Mouse (Mus musculus) right cerebral cortex, postnatal 25 days (tissue): ENCODE measurements around the gene Ftl1.

Experiments used
- DNase-seq: peaks from one replicate; pipeline ENCODE4 v3.0.0; 2022

The Ftl1 gene

GRCm38 (mm10) chr7:45409497-45410163 is 50.1 kb downstream of the Ftl1 start:
- DNase-seq = no peak

DNA sequence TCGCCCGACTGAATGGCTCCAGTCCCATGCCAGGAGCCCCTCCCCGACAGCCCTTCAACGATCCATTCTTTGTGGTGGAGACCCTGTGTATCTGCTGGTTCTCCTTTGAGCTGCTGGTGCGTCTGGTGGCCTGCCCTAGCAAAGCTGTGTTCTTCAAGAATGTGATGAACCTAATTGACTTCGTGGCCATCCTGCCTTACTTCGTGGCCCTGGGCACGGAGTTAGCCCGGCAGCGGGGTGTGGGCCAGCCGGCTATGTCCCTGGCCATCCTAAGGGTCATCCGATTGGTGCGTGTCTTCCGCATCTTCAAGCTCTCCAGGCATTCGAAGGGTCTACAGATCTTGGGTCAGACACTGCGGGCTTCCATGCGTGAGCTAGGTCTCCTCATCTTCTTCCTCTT is 50.7 kb downstream of the Ftl1 start:
- no peak for DNase-seq

DNA sequence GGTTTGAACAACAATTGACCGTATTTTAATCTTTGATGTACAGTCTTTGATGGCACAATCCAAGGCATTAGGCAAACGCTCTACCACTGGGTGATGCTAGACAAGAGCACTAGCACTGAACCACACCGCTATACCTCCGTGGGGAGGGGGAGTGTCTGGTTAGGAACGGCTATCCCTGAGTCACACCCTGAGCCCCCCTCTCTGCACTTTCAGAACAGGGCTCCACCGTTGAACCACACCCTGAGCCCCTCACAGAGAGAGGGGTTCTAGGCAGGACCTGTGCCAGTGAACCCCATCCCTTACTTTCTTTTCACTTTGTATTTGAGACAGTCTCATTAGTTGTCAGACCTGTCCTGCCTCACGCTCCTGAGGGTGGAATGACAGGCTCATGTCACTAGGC is 51.3 kb downstream of the Ftl1 start:
- no peak for DNase-seq
